Mouse (Mus musculus): ENCODE data around the gene Cdh24. TPM values are rescaled to one million over a fixed set of nuclear protein-coding genes. Genes with fewer than 3 reads are reported as not detected.
"Not testable (repeated sequence)": the region's sequence is repeated elsewhere in the genome, so short reads cannot be mapped to it uniquely, and the experiment has no call there.

Gene Cdh24
- polyA plus RNA-seq, 1 experiment from 2014 or later: 10.3 TPM

- peak; percentile 68 for ATAC-seq
- Histone ChIP-seq H3K9me3 (ENCODE audit: control insufficient read depth, low read length) (no peaks in the 10 kb centered on the region), H3K4me3 (ENCODE audit: low read length) (peak overlapping the region; percentile 56), H3K27ac (ENCODE audit: low read depth, low read length) (peak overlapping the region; percentile 73), H3K4me2 (ENCODE audit: low read length) (peak overlapping the region; percentile 77), H3K36me3 (ENCODE audit: control insufficient read depth, insufficient read depth, low read length) (peaks cover 12% of the 10 kb centered on the region), H3K27me3 (replicated peaks; ENCODE audit: control insufficient read depth, insufficient read depth, low read length) (no peaks in the 10 kb centered on the region), H3K9ac (ENCODE audit: low read depth, low read length) (peak overlapping the region; percentile 70), H3K4me1 (ENCODE audit: control insufficient read depth, insufficient read depth, low read depth, low read length) (peaks cover 11% of the 10 kb centered on the region)
- 2% methylated on average over 38 of the region's 38 CpGs for WGBS
These were observed 23.8 kb downstream of the Cdh24 start for GRCm38 (mm10) chr14:54617152-54617896.

GRCm38 (mm10) chr14:54616226-54616825 lies 24.8 kb downstream of the Cdh24 start:
- Histone ChIP-seq H3K4me3 (ENCODE audit: low read length) (no peak overlapping the region), H3K27me3 (replicated peaks; ENCODE audit: control insufficient read depth, insufficient read depth, low read length) (no peaks in the 10 kb centered on the region), H3K27ac (ENCODE audit: low read depth, low read length) (no peak overlapping the region), H3K9ac (ENCODE audit: low read depth, low read length) (no peak overlapping the region), H3K9me3 (ENCODE audit: control insufficient read depth, low read length) (no peaks in the 10 kb centered on the region), H3K36me3 (ENCODE audit: control insufficient read depth, insufficient read depth, low read length) (peaks cover 12% of the 10 kb centered on the region), H3K4me2 (ENCODE audit: low read length) (peak overlapping the region; percentile 77), H3K4me1 (ENCODE audit: control insufficient read depth, insufficient read depth, low read depth, low read length) (peaks cover 11% of the 10 kb centered on the region)
- ATAC-seq: no peak
- 92% methylated on average over 16 of the region's 16 CpGs for WGBS

- not testable (repeated sequence) for H3K9me3 ChIP-seq (ENCODE audit: control insufficient read depth, low read length)
- 93% methylated on average over 15 of the region's 16 CpGs for WGBS
- peaks cover 12% of the 10 kb centered on the region for H3K36me3 ChIP-seq (ENCODE audit: control insufficient read depth, insufficient read depth, low read length)
These were observed 27.0 kb downstream of the Cdh24 start for GRCm38 (mm10) chr14:54614130-54614529.

GRCm38 (mm10) chr14:54610648-54611047 lies 30.5 kb downstream of the Cdh24 start:
- no peak for ATAC-seq
- no peaks in the 10 kb centered on the region; the same call in 1 of the 2 replicates for H3K4me1 ChIP-seq (ENCODE audit: control insufficient read depth, insufficient read depth, low read depth, low read length)
- WGBS: 82% methylated on average over 6 of the region's 6 CpGs
- H3K36me3 ChIP-seq (ENCODE audit: control insufficient read depth, insufficient read depth, low read length): peaks cover 12% of the 10 kb centered on the region
- no peaks in the 10 kb centered on the region for H3K27me3 ChIP-seq (replicated peaks; ENCODE audit: control insufficient read depth, insufficient read depth, low read length)
- H3K27ac ChIP-seq (ENCODE audit: low read depth, low read length): no peak overlapping the region
- no peak overlapping the region for H3K4me3 ChIP-seq (ENCODE audit: low read length)
- H3K4me2 ChIP-seq (ENCODE audit: low read length): no peak overlapping the region
- H3K9me3 ChIP-seq (ENCODE audit: control insufficient read depth, low read length): no peaks in the 10 kb centered on the region
- no peak overlapping the region for H3K9ac ChIP-seq (ENCODE audit: low read depth, low read length)

More at GRCm38 (mm10) chr14:54614130-54614529, 27.0 kb downstream of the Cdh24 start:
- not testable (repeated sequence) for H3K4me3 ChIP-seq (ENCODE audit: low read length); H3K27ac ChIP-seq (ENCODE audit: low read depth, low read length); H3K4me2 ChIP-seq (ENCODE audit: low read length); H3K27me3 ChIP-seq (replicated peaks; ENCODE audit: control insufficient read depth, insufficient read depth, low read length); ATAC-seq; H3K9ac ChIP-seq (ENCODE audit: low read depth, low read length)
- H3K4me1 ChIP-seq (ENCODE audit: control insufficient read depth, insufficient read depth, low read depth, low read length): peaks cover 11% of the 10 kb centered on the region

DNA sequence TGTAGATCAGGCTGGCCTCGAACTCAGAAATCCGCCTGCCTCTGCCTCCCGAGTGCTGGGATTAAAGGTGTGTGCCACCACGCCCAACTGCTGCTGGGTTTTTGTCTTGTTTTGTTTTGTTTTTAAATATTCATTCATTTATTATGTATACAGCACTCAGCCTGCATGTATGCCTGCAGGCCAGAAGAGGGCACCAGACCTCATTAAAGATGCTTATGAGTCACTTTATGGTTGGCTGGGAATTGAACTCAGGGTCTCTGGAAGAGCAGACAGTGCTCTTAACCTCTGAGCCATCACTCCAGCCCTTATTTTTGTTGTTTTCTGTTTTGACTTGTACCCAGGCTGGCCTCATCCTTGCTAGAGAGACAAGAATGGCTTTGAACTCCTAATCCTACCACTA lies 31.2 kb downstream of the Cdh24 start:
- no peak overlapping the region for H3K4me3 ChIP-seq (ENCODE audit: low read length)
- 0 out of 2 replicates have a peak, but pooled peaks cover 3% of the 10 kb centered on the region for H3K4me1 ChIP-seq (ENCODE audit: control insufficient read depth, insufficient read depth, low read depth, low read length)
- 80% methylated on average over 4 of the region's 4 CpGs for WGBS
- no peaks in the 10 kb centered on the region for H3K9me3 ChIP-seq (ENCODE audit: control insufficient read depth, low read length)
- H3K36me3 ChIP-seq (ENCODE audit: control insufficient read depth, insufficient read depth, low read length): peaks cover 7% of the 10 kb centered on the region
- H3K9ac ChIP-seq (ENCODE audit: low read depth, low read length): no peak overlapping the region
- no peak for ATAC-seq
- H3K27ac ChIP-seq (ENCODE audit: low read depth, low read length): no peak overlapping the region
- no peak overlapping the region for H3K4me2 ChIP-seq (ENCODE audit: low read length)
- H3K27me3 ChIP-seq (replicated peaks; ENCODE audit: control insufficient read depth, insufficient read depth, low read length): no peaks in the 10 kb centered on the region

DNA sequence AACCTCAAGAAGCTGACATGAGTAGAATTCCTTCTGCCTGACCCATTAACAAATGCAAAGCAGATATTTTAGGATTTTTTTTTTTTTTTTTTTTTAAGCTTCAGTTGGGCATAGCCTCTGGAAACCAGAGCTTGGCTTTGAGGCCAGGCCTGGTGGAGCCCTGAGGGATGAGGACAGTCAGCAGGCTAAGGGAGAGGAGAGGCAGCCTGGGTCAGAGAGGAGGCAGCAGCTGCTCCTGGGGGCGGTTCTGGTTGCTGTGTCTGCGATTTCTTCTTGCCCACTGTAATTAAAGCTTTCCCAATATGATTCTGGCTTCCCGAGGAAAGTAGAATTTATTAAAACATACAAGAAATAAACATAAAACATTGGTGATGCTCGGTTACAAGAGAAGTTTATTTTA lies 31.9 kb downstream of the Cdh24 start:
- WGBS: 76% methylated on average over 4 of the region's 4 CpGs
- H3K27me3 ChIP-seq (replicated peaks; ENCODE audit: control insufficient read depth, insufficient read depth, low read length): no peaks in the 10 kb centered on the region
- no peak overlapping the region for H3K9ac ChIP-seq (ENCODE audit: low read depth, low read length)
- H3K4me2 ChIP-seq (ENCODE audit: low read length): no peak overlapping the region
- no peak for ATAC-seq
- H3K27ac ChIP-seq (ENCODE audit: low read depth, low read length): no peak overlapping the region
- H3K4me1 ChIP-seq (ENCODE audit: control insufficient read depth, insufficient read depth, low read depth, low read length): peaks cover 9% of the 10 kb centered on the region; the same call in 1 of the 2 replicates
- H3K9me3 ChIP-seq (ENCODE audit: control insufficient read depth, low read length): no peaks in the 10 kb centered on the region
- H3K4me3 ChIP-seq (ENCODE audit: low read length): no peak overlapping the region
- peaks cover 7% of the 10 kb centered on the region for H3K36me3 ChIP-seq (ENCODE audit: control insufficient read depth, insufficient read depth, low read length)

DNA sequence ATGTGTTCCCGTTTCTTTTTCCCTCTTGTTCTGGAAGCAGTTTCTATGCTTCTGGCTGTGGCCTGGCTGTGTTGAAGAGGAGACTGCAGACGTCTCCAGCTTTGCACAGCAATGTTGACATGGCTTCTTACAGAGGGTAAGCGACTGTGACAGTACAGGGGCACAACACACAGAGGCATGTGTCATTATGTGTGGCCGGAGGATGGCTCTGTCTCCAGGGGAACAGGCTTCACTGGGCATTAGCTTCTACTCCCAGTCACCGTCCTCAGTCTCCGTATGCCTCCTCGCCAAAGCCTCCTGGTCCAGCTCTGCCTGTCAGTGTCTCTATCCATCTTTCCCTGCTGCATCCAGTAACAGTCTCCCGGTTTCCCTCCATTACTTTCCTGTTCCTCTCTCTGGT lies 33.9 kb downstream of the Cdh24 start:
- no peak overlapping the region for H3K4me2 ChIP-seq (ENCODE audit: low read length)
- H3K27ac ChIP-seq (ENCODE audit: low read depth, low read length): no peak overlapping the region
- WGBS: 32% methylated on average over 8 of the region's 8 CpGs
- H3K4me3 ChIP-seq (ENCODE audit: low read length): no peak overlapping the region
- no peak for ATAC-seq
- no peaks in the 10 kb centered on the region; the same call in 1 of the 2 replicates for H3K36me3 ChIP-seq (ENCODE audit: control insufficient read depth, insufficient read depth, low read length)
- no peaks in the 10 kb centered on the region for H3K27me3 ChIP-seq (replicated peaks; ENCODE audit: control insufficient read depth, insufficient read depth, low read length)
- no peak overlapping the region for H3K9ac ChIP-seq (ENCODE audit: low read depth, low read length)
- H3K9me3 ChIP-seq (ENCODE audit: control insufficient read depth, low read length): no peaks in the 10 kb centered on the region
- H3K4me1 ChIP-seq (ENCODE audit: control insufficient read depth, insufficient read depth, low read depth, low read length): peaks cover 16% of the 10 kb centered on the region

DNA sequence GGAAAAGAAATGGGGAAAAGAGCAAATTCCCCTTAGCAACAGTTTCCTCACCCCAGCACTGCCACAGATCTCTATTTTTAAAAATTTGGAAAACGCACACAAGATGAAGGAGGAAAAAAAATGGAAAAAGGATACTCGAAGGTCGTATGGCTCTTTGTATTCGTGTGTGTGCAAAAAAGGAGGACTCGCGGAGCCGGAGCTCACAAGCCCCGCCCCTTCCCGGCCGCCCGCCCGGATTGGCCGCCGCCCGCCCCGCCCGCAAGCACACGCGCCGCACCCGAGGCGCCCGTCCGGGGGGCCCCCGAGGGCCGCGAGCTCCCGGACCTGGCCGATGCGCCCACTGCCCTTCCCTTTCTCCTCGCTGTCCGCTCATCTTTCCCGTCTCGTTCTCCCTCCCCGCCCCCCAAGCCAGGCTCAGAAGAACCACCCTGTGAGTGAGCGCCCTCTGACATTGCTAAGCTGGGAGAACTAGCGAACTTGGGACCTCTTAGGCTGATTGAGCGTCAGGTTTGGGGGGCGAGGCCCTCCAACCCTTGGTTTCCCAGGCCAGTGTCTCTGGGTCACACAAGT lies 35.3 kb downstream of the Cdh24 start, which contains the start of gene 4931414P19Rik:
4931414P19Rik (minus strand) TSS at position 242 of the 570 bp plus-strand sequence.
- Histone ChIP-seq H3K4me3 (ENCODE audit: low read length) (peak within 1 kb of the TSS; percentile 49), H3K27ac (ENCODE audit: low read depth, low read length) (peak within 1 kb of the TSS; percentile 63), H3K9me3 (ENCODE audit: control insufficient read depth, low read length) (no peaks in the 10 kb centered on the region), H3K9ac (ENCODE audit: low read depth, low read length) (peak within 1 kb of the TSS; percentile 61), H3K4me1 (ENCODE audit: control insufficient read depth, insufficient read depth, low read depth, low read length) (peaks cover 17% of the 10 kb centered on the region), H3K27me3 (replicated peaks; ENCODE audit: control insufficient read depth, insufficient read depth, low read length) (no peaks in the 10 kb centered on the region), H3K36me3 (ENCODE audit: control insufficient read depth, insufficient read depth, low read length) (no peaks in the 10 kb centered on the region), H3K4me2 (ENCODE audit: low read length) (peak within 1 kb of the TSS; percentile 65)
- peak; percentile 29 for ATAC-seq
- 0% methylated on average over 37 of the region's 39 CpGs for WGBS

DNA sequence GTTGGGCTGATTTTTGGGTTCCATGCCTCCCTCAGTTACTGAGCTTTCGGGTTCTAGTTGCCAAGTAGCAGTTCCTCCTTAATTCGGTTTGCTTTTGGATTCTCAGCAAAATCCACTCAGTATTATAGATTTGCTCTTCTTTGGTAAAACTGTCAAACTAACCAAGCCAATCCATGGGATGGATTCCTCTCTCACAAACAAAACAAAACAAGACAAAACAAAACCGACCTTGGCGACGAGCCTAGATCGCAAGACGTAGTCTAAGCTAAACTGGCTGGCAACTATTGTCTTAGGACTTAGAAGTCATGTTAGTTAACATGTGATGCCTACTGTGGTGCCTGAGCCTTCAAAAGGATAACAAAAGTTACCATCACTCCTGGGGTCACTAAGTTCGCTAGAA lies 37.5 kb downstream of the Cdh24 start:
- Histone ChIP-seq H3K4me3 (ENCODE audit: low read length) (peak overlapping the region; percentile 68), H3K4me2 (ENCODE audit: low read length) (peak overlapping the region; percentile 66), H3K27ac (ENCODE audit: low read depth, low read length) (peak overlapping the region; percentile 98), H3K9ac (ENCODE audit: low read depth, low read length) (no peak overlapping the region), H3K9me3 (ENCODE audit: control insufficient read depth, low read length) (no peaks in the 10 kb centered on the region), H3K4me1 (ENCODE audit: control insufficient read depth, insufficient read depth, low read depth, low read length) (peaks cover 17% of the 10 kb centered on the region), H3K36me3 (ENCODE audit: control insufficient read depth, insufficient read depth, low read length) (no peaks in the 10 kb centered on the region), H3K27me3 (replicated peaks; ENCODE audit: control insufficient read depth, insufficient read depth, low read length) (no peaks in the 10 kb centered on the region)
- ATAC-seq: no peak
- WGBS: 79% methylated on average over 8 of the region's 8 CpGs

Data from hindbrain, embryonic 16.5 days (tissue).